Mouse (Mus musculus) G1E-ER4 (cell line): ENCODE results near the gene Ccdc194. TPM values are rescaled to one million over a fixed set of nuclear protein-coding genes. Genes with fewer than 3 reads are reported as not detected.

Source experiments
- GATA1 ChIP-seq: IDR thresholded peaks from one replicate; pipeline ENCODE4 v1.8.0; 2012; ENCODE audit warnings: low read length, inconsistent platforms
- polyA plus RNA-seq: library from polyadenylated mRNA; stranded (reverse); fragments of >175 nt; gene quantifications from 2 replicates; pipeline ENCODE4 v1.2.3, GENCODE M21; 2012

Gene Ccdc194
- polyA plus RNA-seq, 1 experiment, result not detected

GRCm38 (mm10) chr8:71560071-71560470, 34.6 kb upstream of the Ccdc194 start:
- TF ChIP-seq GATA1, result no peak

- TF ChIP-seq GATA1, result no peak
Observed at GRCm38 (mm10) chr8:71558958-71559690, 33.6 kb upstream of the Ccdc194 start.

- no peak for TF ChIP-seq GATA1
Observed at GRCm38 (mm10) chr8:71558071-71558957, 32.8 kb upstream of the Ccdc194 start, which contains the start of gene Tmem221. Gene Tmem221, minus strand, starts transcription at chr8:71558871.

GRCm38 (mm10) chr8:71554644-71555043, 29.1 kb upstream of the Ccdc194 start:
- TF ChIP-seq GATA1, result no peak

GRCm38 (mm10) chr8:71554001-71554400, 28.5 kb upstream of the Ccdc194 start:
- TF ChIP-seq GATA1, result no peak

- TF ChIP-seq GATA1, result no peak
Observed at GRCm38 (mm10) chr8:71552770-71553169, 27.3 kb upstream of the Ccdc194 start.

- TF ChIP-seq GATA1, result no peak
Observed at GRCm38 (mm10) chr8:71550754-71551153, 25.2 kb upstream of the Ccdc194 start.

- no peak for TF ChIP-seq GATA1
Observed at GRCm38 (mm10) chr8:71547590-71547989, 22.1 kb upstream of the Ccdc194 start.

- no peak for TF ChIP-seq GATA1
Observed at GRCm38 (mm10) chr8:71545053-71545452, 19.5 kb upstream of the Ccdc194 start.

- TF ChIP-seq GATA1, result no peak
Observed at GRCm38 (mm10) chr8:71543755-71544154, 18.2 kb upstream of the Ccdc194 start.

GRCm38 (mm10) chr8:71542632-71543343, 17.3 kb upstream of the Ccdc194 start, which contains the start of gene Mvb12a:
Gene Mvb12a, plus strand, starts transcription at chr8:71542922.
- peak; percentile 21 for TF ChIP-seq GATA1

- TF ChIP-seq GATA1, result no peak
Observed at GRCm38 (mm10) chr8:71537028-71537867, 11.7 kb upstream of the Ccdc194 start, which contains the start of gene Bst2. Gene Bst2, minus strand, starts transcription at chr8:71537456.

GRCm38 (mm10) chr8:71535663-71536062, 10.2 kb upstream of the Ccdc194 start:
- TF ChIP-seq GATA1, result no peak

GRCm38 (mm10) chr8:71534263-71534810, 8.8 kb upstream of the Ccdc194 start:
- no peak for TF ChIP-seq GATA1

- TF ChIP-seq GATA1, result no peak
Observed at GRCm38 (mm10) chr8:71528362-71529073, 3.0 kb upstream of the Ccdc194 start.
